Mouse (Mus musculus) 3T3-L1 (cell line): ENCODE data around the gene Htr1f.
A peak's percentile ranks its signal among the peaks of the same experiment; 100 is the strongest.
"Not testable (repeated sequence)": the region's sequence is repeated elsewhere in the genome, so short reads cannot be mapped to it uniquely, and the experiment has no call there.

Experiments
- DNase-seq: peaks from one replicate; pipeline ENCODE4 v3.0.0-alpha.2; 2015; ENCODE audit warnings: low read depth, low spot score

Htr1f gene

DNA sequence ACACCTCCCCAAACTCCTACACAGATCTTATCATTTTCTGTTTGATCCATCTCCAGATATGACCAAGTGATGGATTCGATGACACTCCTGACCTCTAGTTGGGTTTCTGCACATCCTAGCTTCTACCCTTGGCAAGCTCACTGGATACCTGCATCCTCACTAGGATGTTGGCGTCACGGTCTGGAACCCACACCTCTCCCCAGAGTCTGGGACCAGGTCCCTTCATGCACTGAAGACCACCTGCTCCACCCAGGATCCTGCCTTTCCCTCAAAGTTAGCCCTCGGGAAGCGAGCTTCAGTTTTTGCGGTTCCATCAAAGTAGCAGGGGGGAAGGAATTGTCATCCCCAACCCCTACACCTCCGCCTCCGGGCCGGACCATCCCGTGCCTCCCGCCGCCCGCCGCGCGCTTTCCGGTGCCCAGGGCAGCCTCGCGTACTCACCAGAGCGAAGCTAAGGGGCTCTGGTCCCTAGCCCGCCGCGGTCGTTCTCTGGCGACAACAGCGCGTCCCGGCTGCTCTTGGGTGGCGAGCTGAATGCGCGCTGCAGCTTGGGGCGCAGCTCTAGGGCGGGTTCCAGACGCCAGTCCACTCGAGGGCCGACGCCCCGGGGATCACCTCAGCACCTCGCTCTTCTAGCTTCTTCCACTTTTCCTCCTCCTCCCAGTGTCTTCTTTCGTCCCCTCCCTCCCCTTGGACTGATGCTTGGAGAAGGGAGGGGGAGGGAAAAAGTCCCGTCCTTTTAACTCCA lies at the start of gene Htr1f:
TSS of gene Htr1f (minus strand) at position 671 of the 748 bp plus-strand sequence.
- DNase-seq: no peak

DNA sequence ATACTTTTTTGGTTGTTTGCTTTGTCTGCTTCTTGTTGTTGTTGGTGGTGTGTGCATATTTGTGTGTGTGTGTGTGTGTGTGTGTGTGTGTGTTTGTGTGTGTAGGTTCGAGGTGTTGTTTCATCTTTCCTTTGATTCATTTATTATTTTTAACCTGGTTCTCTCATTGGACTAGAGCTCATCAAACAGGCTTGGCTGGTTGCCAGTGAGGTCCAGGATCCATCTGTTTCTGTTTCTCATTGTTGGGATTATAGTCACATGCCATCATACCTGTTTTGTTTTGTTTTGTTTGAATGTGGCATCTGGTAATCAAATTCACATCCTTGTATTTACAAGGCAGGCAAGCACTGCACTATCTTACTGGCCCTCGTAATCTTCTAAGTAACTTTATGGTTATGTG lies 34.1 kb upstream of the Htr1f start:
- no peak for DNase-seq

DNA sequence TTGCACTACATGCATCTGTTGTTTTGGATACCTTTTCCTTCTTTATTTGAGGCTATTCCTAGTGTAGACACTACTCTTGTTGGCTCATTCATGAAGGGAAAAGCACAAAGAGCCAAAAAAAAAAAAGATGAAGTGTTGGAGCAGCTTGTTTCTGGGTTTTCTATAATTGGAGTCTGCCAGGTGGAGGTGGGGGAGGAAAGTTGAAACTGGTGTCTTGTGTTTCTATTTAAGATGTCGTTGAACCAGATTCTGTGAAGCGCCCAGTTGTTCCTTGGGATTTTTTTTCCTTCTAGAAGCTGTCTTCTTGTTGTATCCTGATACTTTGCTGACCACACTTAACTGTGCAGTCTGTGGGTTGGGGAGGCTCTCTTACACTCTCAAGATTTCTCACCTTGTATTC lies 23.7 kb upstream of the Htr1f start:
- no peak for DNase-seq

DNA sequence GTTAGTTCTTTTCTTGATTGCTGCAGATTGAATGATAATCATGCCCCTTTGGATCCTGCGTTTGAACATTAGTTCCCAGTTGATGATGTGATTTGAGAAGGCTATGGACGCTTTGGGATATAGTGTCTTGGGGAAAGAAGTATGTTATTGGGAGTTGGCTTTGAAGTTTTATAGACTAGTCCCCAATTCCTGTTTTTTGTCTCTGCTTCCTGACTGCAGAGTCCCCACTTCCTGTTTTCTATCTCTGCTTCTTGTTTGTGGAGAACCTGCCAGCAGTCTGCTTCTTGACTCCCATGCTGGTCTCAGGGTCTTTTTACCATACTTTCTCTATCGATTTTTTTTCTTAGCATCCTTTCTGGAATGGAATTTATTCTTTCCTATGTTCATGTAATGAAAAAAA lies 22.2 kb upstream of the Htr1f start:
- DNase-seq: no peak

DNA sequence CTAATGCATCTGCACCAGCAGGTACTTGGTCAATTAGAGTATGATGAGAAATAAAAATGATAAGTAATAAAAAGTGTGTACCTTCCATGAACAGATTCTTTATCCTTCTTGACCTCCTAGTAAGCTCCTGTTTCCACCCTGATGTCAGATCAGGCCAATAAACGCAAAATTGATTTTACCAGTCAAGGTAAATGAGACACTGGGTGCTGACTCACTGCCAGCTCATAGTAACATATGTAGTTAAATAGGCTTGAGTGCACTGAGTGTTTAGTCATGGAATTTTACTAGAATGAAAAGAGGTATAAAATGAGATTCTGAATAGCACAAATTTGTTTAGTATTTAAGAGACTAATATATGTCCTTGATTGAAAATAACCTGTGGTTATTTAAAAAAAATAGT lies 6.6 kb upstream of the Htr1f start:
- DNase-seq: peak; percentile 85

DNA sequence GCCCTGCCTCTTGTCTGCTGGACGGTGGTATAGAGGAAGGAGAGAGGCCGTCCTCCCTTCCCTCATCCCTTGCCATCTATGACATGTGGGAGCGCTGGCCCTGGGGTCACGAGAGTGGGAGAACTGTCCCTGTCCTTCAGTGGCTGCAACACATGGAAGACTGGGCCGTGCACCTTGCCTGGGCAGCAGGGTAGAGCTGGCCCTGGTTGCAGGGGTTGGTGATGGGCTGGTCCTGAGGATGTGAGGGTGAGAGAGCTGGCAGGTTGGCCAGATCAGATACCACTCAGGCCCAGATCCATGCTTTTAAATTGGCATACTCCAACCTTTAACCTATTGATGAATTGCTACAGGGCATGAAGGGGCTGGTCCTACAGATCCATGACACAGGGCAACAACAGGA lies 12.1 kb downstream of the Htr1f start:
- DNase-seq: no peak

DNA sequence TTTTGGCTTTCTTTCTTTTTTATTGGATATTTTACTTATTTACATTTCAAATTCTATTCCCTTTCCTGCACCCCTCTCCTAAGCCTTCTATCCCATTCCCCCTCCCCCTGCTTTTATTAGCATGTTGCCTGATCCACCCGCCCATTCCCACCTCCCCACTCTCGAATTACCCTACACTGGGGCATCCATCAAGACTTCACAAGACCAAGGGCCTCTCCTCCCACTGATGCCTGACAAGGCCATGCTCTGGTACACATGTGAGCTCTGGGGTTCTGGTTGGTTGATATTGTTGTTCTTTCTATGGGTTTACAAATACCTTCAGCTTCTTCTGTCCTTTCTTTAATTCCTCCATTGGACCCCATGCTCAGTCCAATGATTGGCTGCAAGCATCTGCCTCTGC lies 22.2 kb downstream of the Htr1f start:
- no peak for DNase-seq

DNA sequence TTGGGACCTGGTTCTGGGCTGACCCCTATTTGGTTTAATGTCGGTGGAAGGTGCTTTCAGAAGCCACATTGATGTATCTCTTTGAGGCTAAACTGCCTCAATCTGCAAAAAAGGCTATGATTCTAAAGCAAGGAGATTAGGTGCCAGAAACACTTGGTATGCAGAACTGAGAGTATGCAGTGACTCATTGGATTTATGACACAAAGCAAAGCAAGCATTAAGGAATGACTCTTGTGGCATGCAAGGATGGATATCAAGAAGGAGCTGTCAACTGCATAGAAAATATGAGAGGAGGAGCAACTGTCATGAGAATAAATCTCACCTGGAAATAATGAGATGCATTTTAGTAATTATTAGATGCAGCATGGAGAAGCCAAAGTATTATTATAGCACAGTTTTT lies 35.8 kb downstream of the Htr1f start:
- peak; percentile 77 for DNase-seq

DNA sequence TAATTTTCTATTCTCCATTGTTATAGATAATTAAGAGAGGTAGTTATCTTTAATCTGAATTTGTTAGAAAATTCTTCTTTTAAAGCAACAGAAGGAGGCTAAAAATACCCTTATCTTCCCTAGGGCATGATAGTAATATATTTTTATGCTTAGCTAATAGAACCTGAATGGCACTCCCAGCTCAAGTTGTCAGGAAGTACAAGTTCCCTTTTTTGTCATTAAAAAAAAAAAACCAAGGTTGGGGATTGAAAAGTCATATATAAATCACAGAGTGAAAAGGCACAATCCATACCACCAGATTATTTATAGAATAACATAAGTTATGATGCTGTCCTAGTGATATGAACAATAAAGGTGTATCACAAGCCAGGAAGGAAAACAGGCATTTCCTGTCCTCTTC lies 39.4 kb downstream of the Htr1f start:
- no peak for DNase-seq

DNA sequence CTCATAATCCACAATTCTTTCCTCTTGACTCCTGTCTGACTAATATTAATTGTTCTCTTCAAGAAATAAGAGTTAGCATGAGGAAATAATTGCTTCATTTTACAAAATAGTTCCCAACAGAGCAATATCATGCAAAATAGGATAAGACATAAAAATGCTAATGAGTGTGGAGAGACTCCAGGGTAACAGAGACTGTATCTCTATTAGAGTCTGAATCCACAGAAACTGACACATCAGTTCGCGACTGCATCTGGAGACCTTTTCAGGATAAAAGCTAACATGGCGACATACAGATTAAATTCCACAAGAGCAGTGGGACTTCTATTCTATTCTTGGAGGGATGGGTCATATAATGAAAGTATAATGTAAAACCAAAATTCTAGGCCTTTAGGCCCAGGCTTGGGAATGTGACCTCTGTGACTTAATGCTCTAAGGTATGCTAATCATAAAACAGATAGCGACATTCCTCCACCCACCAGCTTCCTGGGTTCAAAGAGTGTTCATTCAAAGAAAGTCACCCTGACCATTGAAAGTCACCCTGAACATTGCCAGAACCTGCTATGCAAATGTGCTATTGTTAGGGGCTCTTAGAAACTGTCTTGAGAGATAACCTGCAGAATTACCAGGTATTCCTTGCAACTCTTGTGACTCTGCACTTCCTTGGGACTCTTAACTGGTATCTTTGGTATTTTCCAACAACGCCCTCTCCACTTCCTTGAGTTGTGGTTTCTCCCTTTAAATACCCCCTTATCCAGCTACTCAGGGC lies 67.8 kb downstream of the Htr1f start:
- DNase-seq: not testable (repeated sequence)

DNA sequence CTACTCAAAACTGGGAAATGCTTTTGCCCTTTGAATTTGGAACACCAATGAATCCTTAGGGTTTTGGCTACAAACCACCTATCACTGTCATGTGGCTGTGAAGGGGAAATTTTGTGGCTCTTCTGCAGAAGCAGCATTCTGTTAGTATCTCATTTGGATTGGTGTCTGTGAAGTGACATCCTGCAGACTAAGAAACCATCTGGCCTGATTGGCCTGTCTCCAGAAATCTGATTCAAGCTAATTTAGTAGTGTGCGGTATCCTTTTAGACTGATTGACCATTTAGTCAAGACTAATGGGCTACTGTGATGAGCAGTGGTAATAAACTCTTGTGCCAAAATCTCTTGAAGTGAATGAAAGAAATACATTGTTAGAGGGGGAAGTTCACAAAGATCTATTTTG lies 76.0 kb downstream of the Htr1f start:
- DNase-seq: no peak

DNA sequence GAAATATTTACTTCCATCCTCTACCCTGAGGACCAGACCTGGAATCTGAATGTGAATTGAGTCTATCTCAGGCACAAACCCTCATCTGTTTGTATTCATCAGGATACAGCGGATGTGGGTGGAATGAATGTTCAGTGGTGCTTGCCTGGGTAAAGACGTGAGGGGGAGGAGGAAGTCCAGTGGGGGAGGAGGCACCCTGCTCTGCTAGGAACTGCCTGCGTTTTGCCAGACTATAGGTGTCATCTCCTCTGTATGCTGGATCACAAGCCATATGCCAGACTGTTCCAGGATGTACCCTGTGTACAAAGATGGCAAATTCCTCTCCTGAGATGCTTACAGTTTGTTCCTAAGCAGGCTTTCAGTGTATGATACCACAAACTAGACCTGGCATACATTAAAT lies 83.3 kb downstream of the Htr1f start:
- DNase-seq: no peak

DNA sequence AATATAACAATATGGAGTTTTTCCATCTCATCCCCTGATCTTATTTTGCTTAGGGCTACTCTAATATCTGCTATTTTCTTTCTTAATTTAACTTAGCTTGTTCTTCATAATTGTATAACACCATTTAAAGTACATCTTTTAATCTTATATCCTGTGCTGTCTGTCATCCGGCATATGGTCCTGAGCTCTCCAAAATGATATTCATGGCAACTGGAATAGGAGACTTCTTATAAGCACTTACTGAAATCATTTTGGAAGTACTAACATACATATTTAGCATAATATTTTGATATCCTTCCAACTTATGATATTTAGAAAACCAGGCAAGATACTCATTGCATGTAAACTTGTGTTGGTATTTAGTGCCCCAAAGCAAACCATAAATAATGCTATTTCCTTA lies 86.9 kb downstream of the Htr1f start:
- DNase-seq: no peak

DNA sequence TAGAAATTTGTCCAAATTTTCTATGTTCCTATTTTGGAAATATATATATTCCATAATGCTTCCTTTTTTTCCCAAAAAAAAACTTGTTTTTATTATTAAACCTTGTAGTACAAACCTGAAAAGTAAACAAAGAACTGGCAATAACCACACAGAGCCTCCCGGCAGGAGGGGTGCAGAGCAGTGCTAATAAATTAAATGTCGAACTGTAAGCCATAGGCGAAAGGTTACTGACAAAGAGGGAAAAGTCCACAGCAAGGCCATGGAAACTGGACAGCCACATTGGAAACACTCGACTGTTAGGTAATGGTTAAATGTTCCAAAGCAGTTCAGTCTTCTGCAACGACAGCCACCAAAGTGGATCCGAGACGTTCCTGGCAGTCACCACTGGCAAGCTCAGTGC lies 87.5 kb downstream of the Htr1f start:
- no peak for DNase-seq

DNA sequence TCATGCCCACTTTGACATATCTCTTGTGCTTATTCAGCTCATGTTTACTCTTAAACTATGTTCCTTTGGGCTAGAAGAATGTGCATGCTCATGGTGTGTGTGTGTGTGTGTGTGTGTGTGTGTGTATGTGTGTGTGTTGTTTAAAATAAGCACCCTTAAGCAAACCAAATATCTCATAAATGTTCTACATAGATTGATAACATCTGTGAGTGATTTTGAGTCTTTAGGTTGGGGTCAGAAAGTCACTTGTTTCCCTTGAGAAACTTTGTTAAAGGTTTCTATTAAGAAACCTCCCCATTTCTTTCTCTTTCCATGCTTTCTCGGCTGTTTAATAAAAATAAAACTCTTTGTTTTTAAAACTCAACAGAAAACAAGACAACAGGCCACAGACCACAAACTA lies 88.1 kb downstream of the Htr1f start:
- DNase-seq: peak; percentile 36

DNA sequence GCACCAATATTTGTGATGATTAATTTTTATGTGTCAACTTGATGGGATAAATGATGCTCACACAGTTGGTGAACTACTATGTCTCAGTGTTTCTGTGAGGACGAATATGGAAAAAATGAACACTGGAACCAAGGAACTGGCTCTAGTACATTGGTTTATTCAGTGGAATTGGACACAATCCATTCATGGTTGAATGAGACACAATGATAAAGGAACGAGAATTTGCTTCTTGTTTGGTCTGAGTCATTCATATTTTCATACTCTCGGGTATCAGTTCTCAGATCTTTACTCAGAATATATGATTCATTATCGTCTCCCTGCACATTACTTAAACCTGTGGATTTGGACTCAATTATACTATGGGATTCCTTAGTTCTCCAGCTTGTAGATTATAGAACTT lies 90.4 kb downstream of the Htr1f start:
- peak; percentile 80 for DNase-seq

DNA sequence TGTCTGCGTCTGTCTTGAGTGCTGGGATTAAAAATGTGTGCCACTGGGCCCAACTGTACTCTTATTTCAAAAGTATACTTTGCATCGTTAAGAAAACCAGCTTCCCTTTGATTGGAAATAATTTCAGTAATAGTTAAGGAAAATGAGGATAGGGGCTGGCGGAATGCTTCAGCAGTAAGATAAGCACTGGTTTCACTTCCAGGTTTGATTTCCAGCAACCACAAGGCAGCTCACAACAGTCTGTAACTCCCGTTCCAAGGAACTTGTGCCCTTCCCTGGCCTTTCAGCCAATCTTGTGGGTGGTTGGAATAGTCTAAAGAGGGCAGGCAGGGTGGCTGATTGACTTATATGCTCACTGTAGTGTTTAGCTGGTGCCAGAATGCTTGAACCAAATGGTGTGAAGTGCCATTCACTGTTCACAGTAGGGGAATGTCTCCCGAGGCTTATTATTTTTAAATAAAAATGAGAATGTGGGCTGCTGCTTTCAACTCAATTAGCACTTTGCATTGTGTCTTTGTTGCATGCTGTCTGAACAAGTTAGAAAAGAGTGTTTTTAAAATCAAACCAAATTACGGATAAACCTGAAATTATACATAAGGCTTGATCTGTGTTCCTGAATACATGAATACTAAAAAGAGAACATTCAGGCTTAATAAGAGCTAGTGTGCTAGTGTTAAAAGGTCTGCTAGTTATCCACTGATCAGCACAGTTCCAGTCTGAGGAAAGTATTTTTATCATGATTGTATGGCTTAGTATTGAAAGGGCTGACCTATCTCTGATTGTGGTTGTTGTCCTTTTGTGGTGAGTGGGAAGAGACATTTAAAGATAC lies 103.4 kb downstream of the Htr1f start:
- DNase-seq: no peak

DNA sequence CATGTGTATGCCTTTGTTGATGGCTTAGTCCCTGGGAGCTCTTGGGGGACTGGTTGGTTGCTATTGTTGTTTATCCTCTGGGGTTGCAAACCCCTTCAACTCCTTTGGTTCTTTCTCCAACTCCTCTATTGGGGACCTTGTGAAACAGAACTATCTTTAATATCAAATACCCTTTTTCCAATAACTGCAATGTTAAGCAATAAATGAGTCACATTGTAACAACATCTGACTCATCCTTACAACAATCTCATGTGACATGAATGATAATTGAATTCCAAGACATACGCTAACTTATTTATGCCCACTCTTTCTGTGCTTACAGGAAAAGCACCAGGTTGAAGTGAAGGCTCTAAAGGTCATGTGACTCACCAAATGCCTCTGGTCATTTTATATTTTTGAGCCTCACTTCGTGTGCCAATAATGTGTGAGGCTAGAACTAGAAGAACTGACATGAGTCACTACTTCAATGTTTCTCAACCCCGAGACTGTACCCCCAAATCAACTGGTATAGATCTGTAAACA lies 116.3 kb downstream of the Htr1f start:
- peak; percentile 91 for DNase-seq

DNA sequence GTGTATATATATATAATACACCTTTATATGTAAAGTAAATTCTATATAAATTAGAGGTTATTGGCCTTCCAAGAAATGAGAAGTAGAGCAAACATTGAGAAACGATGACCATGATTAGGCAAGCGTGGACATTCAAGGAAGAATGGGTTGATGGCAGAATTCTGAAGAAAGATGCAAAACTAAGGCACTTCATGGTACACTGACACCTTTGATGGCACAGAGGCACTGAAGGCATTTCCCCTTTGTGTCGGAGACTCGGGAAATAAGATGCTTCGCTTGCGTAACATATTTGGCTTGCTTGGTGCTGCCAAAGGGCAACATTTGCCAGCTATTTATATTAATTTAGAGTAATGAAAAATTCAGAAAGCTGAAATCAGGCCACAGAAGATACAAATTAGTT lies 118.1 kb downstream of the Htr1f start:
- DNase-seq: no peak

DNA sequence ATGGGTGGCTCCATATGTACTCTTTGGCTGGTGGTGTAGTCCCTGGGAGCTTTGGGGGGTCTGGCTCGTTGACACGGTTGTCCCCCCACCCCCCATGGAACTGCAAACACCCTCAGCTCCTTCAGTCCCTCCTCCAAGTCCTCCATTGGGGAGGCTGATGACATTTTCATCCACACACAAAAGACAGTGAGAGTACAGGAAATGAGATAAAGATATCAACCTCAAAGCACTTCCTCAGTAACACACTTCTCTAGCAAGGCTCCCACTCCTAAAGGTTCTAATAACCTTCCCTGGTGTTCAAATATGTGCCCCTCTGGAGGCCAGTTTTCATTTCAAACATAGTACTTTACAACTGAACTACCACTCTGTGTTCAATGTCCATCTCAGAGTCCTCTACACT lies 118.6 kb downstream of the Htr1f start:
- no peak for DNase-seq

DNA sequence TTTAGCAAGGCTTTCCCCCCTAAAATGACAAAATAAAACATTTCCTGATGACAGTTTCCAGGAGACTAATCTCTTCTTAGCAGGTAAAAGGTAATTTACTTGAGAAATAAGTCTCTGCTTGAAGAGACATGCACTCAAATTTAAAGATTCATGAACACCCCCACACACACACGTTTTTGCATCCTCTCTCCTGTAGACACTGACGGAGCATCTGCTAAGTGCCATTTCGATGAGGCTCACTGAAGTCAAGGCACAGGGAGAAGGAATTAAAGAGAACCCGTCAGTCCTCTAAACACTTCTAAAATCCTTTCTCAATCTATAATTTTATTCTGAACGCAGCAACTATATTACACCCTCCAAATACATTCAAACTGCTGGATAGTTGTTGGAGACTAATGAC lies 131.0 kb downstream of the Htr1f start:
- no peak for DNase-seq
